Mouse (Mus musculus) neural tube, embryonic 13.5 days (tissue): Measurements from ENCODE around the gene Lyg1. TPM values are rescaled to one million over a fixed set of nuclear protein-coding genes. Genes with fewer than 3 reads are reported as not detected.

Experiments used
- ATAC-seq: fragments of 200-750 bp; cut with Nextera tagmentation; 2 replicates; pipeline ENCODE4 v1.8.0; 2017; ENCODE audit warnings: low read depth, mild to moderate bottlenecking, moderate TSS enrichment, moderate library complexity
- H3K27ac ChIP-seq: fragments of 300-500 bp; sonication (generic); replicated peaks from 2 replicates; pipeline ENCODE4 v1.5.1; 2015; ENCODE audit warnings: moderate library complexity, mild to moderate bottlenecking, inconsistent platforms
- H3K27me3 ChIP-seq: fragments of 300-500 bp; sonication (generic); 2 replicates; pipeline ENCODE4 v1.6.1; 2015; ENCODE audit warnings: mild to moderate bottlenecking, inconsistent platforms
- H3K36me3 ChIP-seq: fragments of 300-500 bp; sonication (generic); 2 replicates; pipeline ENCODE4 v1.6.1; 2015; ENCODE audit warnings: mild to moderate bottlenecking, inconsistent platforms
- H3K4me1 ChIP-seq: fragments of 300-500 bp; sonication (generic); replicated peaks from 2 replicates; pipeline ENCODE4 v1.6.1; 2015; ENCODE audit warnings: inconsistent platforms
- H3K4me2 ChIP-seq: fragments of 300-500 bp; sonication (generic); 2 replicates; pipeline ENCODE4 v1.6.1; 2015; ENCODE audit warnings: inconsistent platforms, mild to moderate bottlenecking, moderate library complexity
- H3K4me3 ChIP-seq: fragments of 300-500 bp; sonication (generic); 2 replicates; pipeline ENCODE4 v1.5.1; 2015; ENCODE audit warnings: mild to moderate bottlenecking, inconsistent platforms
- H3K9ac ChIP-seq: fragments of 300-500 bp; sonication (generic); 2 replicates; pipeline ENCODE4 v1.6.1; 2015; ENCODE audit warnings: moderate library complexity, mild to moderate bottlenecking, inconsistent platforms
- H3K9me3 ChIP-seq: fragments of 300-500 bp; sonication (generic); 2 replicates; pipeline ENCODE4 v1.6.1; 2016; ENCODE audit warnings: inconsistent platforms
- WGBS: fragments of 180-500 bp; shearing (Covaris S2); methylation state at CpG from one replicate; pipeline ENCODE4 v1.1.7; 2015; 5-methylcytosine and 5-hydroxymethylcytosine counted together
- polyA plus RNA-seq: library from polyadenylated mRNA; unstranded; fragments of >200 nt; fragmentation: Nextera tagmentation; extraction: Ambion mirVana; gene quantifications from 2 replicates; pipeline ENCODE4 v1.2.1, GENCODE M21; 2015

Lyg1 gene
- polyA plus RNA-seq: not detected in 2 replicates

DNA sequence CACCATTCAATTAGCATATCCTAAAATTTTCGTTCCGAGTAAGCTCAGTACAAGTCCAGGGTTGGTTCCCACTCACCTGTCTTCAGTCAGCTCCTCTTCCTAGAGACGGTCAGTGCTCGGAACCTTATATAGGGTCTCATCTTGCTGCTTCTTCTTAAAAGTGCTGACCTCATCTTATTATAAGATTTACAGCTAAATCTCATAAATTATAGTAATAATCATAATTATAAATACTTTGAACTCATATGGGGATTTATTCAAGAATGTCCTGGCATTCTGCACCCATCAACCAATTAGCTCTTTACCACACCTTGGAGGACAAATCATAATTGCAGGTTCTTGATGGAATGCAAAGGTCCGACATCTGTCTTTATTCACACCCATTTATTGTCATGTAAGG is at the start of gene Lyg1:
Lyg1 (minus strand) TSS at position 101 of the 400 bp plus-strand sequence.
- Histone ChIP-seq H3K9ac (no peak within 1 kb of the TSS), H3K27ac (no peak within 1 kb of the TSS), H3K36me3 (no peaks in the 10 kb centered on the region), H3K9me3 (no peaks in the 10 kb centered on the region), H3K4me3 (no peak within 1 kb of the TSS), H3K4me1 (0 out of 2 replicates have a peak, but pooled peaks cover 7% of the 10 kb centered on the region), H3K27me3 (no peaks in the 10 kb centered on the region), H3K4me2 (no peak within 1 kb of the TSS)
- no peak for ATAC-seq
- 82% methylated on average over 5 of the region's 5 CpGs for WGBS

DNA sequence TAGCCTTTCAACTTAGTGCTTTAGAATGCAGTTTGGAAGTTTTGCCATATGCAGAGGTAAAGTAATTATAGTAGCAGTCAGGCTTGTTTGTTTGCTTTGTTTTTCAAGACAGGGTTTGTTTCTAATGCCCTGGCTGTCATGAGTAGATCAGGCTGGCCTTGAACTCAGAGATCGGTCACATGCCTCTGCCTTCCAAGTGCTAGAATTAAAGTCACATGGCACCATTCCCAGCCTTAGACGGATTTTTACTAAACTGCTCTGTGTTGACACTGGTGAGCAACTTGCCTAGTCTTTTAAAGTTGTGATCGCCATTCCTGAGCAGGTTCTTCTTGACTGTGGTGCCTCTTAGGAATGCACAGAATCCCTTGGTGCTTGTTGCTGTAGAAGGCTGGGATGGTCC is 49.2 kb upstream of the Lyg1 start:
- Histone ChIP-seq H3K27ac (no peak overlapping the region), H3K27me3 (no peaks in the 10 kb centered on the region), H3K9ac (no peak overlapping the region), H3K4me2 (no peak overlapping the region), H3K9me3 (no peaks in the 10 kb centered on the region), H3K36me3 (no peaks in the 10 kb centered on the region), H3K4me3 (no peak overlapping the region), H3K4me1 (no peaks in the 10 kb centered on the region)
- ATAC-seq: no peak
- 87% methylated on average over 3 of the region's 3 CpGs for WGBS

DNA sequence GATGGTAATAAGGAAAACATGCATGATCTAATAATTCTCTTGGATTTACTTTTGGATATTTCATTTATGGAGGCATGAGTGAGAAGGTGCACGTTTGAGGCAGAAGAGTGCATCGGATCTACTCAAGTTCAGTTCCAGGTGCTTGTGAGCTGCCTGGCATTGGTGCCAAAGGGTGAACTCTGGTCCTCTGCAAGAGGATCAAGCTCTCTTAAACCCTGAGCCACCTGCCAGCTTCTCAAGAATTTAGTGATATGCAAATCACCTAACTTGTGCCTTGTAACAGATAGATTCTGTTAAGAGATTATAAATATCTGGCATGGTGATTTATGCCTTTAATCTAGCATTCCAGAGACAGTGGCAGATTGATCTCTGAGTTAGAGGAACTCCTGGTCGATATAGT is 45.5 kb upstream of the Lyg1 start:
- WGBS: 85% methylated on average over 3 of the region's 3 CpGs
- Histone ChIP-seq H3K36me3 (no peaks in the 10 kb centered on the region), H3K4me2 (no peak overlapping the region), H3K9ac (no peak overlapping the region), H3K9me3 (no peaks in the 10 kb centered on the region), H3K4me3 (no peak overlapping the region), H3K4me1 (peaks cover 17% of the 10 kb centered on the region), H3K27ac (no peak overlapping the region), H3K27me3 (no peaks in the 10 kb centered on the region)
- ATAC-seq: no peak

DNA sequence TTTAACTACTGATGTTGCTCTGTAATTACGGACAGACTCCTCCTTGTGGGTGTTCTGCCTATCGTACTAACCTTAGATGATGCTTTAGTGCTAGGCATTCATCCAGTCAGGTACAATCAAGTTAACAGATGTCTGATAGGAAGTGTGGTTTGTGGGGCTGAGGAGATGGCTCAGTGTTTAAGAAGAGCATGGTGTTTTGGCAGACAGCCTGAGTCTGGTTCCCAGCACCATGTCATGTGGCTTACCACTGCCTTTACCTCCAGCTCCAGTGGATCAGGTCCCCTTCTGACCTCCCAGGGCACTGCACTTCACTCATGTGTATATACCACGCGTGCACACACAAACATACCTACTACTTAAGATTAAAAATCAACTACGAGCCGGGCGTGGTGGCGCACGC is 44.4 kb upstream of the Lyg1 start:
- H3K9me3 ChIP-seq: no peaks in the 10 kb centered on the region
- no peak for ATAC-seq
- no peak overlapping the region for H3K4me3 ChIP-seq
- H3K36me3 ChIP-seq: no peaks in the 10 kb centered on the region
- H3K4me2 ChIP-seq: no peak overlapping the region
- no peaks in the 10 kb centered on the region for H3K27me3 ChIP-seq
- H3K9ac ChIP-seq: no peak overlapping the region
- H3K4me1 ChIP-seq: peaks cover 17% of the 10 kb centered on the region
- 96% methylated on average over 9 of the region's 9 CpGs for WGBS
- H3K27ac ChIP-seq: no peak overlapping the region

DNA sequence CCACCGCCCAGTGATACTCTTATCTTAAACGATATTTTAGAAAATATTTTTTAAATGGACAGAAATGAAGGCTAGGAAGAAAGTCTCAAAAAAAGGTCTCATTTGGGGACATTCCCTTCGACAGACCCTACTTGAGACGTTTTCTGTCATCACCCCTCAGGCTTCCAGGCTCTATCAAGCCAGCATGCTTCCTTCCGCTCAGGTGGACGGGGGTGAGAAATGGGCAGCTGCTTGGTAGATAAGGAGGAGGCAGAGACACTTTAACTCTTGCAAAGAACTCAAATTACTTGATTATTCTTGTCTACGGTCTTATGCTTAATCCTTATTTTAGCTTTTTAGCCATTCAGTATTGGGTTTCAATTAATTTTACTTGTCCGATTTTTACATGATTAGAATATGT is 43.3 kb upstream of the Lyg1 start:
- no peak for ATAC-seq
- H3K27me3 ChIP-seq: no peaks in the 10 kb centered on the region
- no peak overlapping the region for H3K9ac ChIP-seq
- H3K4me3 ChIP-seq: no peak overlapping the region
- no peak overlapping the region for H3K27ac ChIP-seq
- no peak overlapping the region for H3K4me2 ChIP-seq
- WGBS: 95% methylated on average over 8 of the region's 8 CpGs
- H3K36me3 ChIP-seq: no peaks in the 10 kb centered on the region
- H3K9me3 ChIP-seq: no peaks in the 10 kb centered on the region
- H3K4me1 ChIP-seq: peaks cover 23% of the 10 kb centered on the region

DNA sequence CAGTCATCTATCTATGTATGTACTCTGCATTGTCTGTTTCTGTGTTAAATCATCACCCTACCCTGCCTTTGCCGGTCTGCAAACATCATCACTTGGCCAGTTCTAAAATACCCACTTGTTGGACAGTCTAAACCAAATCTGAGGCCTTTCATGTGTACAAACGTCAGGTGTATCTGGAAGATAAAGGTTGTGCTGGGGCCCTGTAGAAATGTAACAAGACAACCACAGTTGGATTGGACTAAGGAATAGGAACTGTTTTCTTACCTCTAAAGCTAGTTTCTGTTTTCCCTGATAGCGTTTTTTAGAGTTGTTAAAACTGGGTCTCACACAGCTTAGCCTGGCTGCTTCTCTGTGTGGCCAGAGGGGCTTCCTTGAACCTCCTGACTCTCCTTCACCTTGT is 42.0 kb upstream of the Lyg1 start:
- Histone ChIP-seq H3K9me3 (no peaks in the 10 kb centered on the region), H3K27ac (no peak overlapping the region), H3K4me3 (0 out of 2 replicates have a peak overlapping the region, but pooled peaks have one; percentile 6), H3K36me3 (peaks cover 11% of the 10 kb centered on the region), H3K4me1 (peaks cover 25% of the 10 kb centered on the region), H3K9ac (peak overlapping the region; percentile 34; the same call in 1 of the 2 replicates), H3K4me2 (peak overlapping the region; percentile 92), H3K27me3 (no peaks in the 10 kb centered on the region)
- ATAC-seq: no peak
- WGBS: 84% methylated on average over 3 of the region's 3 CpGs

DNA sequence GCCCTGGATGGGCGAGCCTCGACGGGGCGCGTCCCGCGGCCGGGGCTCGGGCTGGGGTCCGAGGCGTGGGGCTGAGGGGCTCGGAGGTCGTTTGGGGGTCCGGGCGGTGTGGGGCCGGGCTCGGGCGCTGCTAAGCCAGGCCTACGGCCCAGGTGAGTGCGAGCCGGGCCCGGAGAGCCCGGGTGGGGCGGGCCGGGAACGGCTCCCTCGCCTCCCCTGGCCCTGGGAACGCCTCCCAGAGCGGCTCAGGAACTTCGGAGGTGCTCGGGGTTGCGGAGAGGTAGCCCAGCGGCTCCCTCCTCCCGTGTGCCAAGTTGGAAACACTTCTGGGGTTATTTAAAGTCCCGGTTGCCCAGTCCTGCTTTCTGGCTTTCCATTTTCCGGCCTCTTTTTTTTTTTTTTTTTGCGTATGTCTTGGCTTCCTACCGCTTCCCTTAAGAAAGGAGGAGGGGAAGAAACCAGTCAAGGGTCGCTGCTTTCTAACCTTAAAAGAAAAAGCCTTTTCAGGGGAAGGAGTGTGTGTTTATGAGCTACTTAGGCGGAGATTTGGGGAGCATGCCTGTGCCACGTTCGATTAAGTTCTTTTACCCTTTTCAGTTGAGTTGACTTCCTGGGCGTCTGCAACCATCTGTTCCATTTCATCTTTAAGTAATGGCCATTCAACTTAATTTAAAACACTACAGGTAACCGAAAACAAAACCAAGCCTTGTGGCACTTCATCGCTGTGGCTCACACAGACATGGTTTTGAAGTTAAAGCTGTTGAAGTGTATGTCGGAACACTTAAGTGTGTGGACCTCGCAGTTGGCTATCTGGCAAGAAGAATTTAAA is 41.0 kb upstream of the Lyg1 start:
- Histone ChIP-seq H3K4me2 (peak overlapping the region; percentile 92), H3K9me3 (no peaks in the 10 kb centered on the region), H3K27ac (peak overlapping the region; percentile 95), H3K9ac (peak overlapping the region; percentile 93), H3K36me3 (peaks cover 21% of the 10 kb centered on the region), H3K27me3 (no peaks in the 10 kb centered on the region), H3K4me3 (peak overlapping the region; percentile 96), H3K4me1 (peaks cover 25% of the 10 kb centered on the region)
- WGBS: 4% methylated on average over 47 of the region's 47 CpGs
- peak; percentile 28 for ATAC-seq

DNA sequence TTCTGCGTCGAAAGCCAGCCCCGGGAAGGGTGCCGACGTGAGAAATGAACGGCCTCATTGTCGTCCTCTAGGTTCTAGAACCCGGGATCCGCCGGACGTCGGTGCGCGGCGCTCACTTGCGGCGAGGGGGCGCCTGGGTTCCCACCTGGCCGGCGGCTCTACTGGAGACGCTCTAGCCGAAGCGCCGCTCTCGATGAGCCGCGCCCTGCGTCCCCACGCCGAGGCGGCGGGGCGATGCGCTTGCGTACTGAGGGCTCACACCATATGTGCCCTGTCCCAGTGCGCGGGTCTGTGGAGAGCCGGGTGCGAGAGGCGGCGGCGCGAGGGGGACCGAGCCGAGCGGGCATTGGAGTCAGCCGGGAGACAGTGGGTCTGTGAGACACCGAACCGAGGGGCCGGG is 40.3 kb upstream of the Lyg1 start, which contains the start of the genes Txndc9 and Eif5b:
Txndc9 (minus strand) TSS at position 27 of the 400 bp plus-strand sequence.
Eif5b (plus strand) TSS at position 144 of the 400 bp plus-strand sequence.
- H3K4me1 ChIP-seq: peaks cover 25% of the 10 kb centered on the region
- H3K9me3 ChIP-seq: no peaks in the 10 kb centered on the region
- H3K4me2 ChIP-seq: peak within 1 kb of the TSS; percentile 92
- WGBS: under 1% methylated on average over 50 of the region's 50 CpGs
- H3K27me3 ChIP-seq: no peaks in the 10 kb centered on the region
- H3K27ac ChIP-seq: peak within 1 kb of the TSS; percentile 95
- H3K9ac ChIP-seq: peak within 1 kb of the TSS; percentile 93
- ATAC-seq: peak; percentile 96
- peaks cover 28% of the 10 kb centered on the region for H3K36me3 ChIP-seq
- H3K4me3 ChIP-seq: peak within 1 kb of the TSS; percentile 96

DNA sequence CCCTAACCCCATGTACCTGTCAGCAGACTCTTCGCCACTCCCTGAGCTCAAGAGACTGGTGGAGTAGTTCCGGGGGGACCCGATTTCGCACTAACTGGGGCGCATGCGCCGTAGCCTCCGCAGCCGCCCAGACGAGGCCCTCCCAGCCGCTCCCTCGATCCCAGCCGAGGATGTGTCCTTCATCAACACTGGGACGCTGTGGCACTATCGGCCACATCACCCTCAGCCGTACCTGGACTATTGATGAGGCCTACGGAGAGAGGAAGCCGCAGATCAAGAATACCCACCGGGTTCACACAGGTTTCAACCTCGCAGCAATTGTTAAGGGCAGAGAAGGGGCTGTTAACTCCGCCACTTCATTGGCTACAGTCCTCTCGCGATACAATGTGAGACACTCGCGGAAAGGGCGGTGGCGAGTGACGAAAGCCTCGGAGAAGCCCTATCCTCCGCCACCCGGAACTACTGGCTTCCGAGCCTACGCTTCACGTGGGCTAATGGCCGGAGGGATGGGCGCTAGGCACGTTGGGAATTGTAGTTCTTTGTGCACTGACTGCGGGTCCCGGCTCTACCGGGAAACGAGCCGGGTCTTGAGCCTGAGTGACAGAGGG is 39.4 kb upstream of the Lyg1 start:
- Histone ChIP-seq H3K36me3 (peaks cover 36% of the 10 kb centered on the region), H3K9ac (peak overlapping the region; percentile 93), H3K4me2 (peak overlapping the region; percentile 92), H3K4me3 (peak overlapping the region; percentile 96), H3K27ac (peak overlapping the region; percentile 95), H3K9me3 (no peaks in the 10 kb centered on the region), H3K27me3 (no peaks in the 10 kb centered on the region), H3K4me1 (peaks cover 25% of the 10 kb centered on the region)
- peak; percentile 96 for ATAC-seq
- WGBS: under 1% methylated on average over 42 of the region's 42 CpGs

DNA sequence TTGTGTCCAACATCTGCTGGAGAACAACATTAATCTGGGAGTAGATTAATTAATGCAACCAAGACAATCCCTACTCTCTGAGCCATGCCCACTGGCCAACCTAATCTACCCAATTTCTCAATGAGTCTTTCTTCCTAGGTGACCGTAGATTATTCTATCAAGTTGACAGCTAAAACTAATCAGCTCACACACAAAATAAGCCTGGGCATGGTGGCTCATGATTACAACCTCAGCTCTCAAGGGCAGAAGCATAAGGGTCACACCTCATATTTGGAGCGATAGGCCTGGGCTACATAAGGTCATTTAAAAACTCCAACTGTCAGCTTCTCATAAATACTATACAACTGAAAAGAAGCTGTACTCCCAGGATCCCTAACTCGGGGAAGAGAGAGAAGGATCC is 38.7 kb upstream of the Lyg1 start:
- peak overlapping the region; percentile 82 for H3K9ac ChIP-seq
- peak overlapping the region; percentile 92 for H3K4me2 ChIP-seq
- no peak for ATAC-seq
- H3K9me3 ChIP-seq: no peaks in the 10 kb centered on the region
- H3K4me3 ChIP-seq: peak overlapping the region; percentile 96
- WGBS: 53% methylated on average over 3 of the region's 3 CpGs
- H3K27me3 ChIP-seq: no peaks in the 10 kb centered on the region
- peaks cover 25% of the 10 kb centered on the region for H3K4me1 ChIP-seq
- H3K27ac ChIP-seq: peak overlapping the region; percentile 95
- peaks cover 44% of the 10 kb centered on the region for H3K36me3 ChIP-seq

DNA sequence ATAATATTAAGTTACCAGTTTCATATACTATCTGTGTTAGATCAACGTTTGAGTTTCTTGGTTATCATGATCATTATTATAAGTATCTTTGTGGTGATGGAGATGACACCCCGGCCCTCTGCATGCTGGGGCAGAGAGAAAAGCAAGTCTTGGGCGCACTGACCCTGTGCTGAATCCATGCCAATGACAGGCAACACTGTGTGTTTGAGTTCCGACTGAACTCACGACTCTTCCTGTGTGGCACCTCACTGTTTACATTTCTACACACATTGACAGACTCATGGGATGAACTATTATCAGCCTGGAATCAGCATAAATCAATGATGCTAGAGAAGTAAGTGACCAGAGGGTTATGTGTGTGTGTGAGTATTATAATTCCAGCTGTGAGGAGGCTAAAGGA is 30.3 kb upstream of the Lyg1 start:
- no peak overlapping the region for H3K9ac ChIP-seq
- no peak overlapping the region for H3K27ac ChIP-seq
- no peaks in the 10 kb centered on the region for H3K27me3 ChIP-seq
- no peak for ATAC-seq
- H3K4me1 ChIP-seq: no peaks in the 10 kb centered on the region
- no peak overlapping the region for H3K4me2 ChIP-seq
- WGBS: 93% methylated on average over 5 of the region's 5 CpGs
- no peak overlapping the region for H3K4me3 ChIP-seq
- peaks cover 79% of the 10 kb centered on the region for H3K36me3 ChIP-seq
- no peaks in the 10 kb centered on the region for H3K9me3 ChIP-seq

DNA sequence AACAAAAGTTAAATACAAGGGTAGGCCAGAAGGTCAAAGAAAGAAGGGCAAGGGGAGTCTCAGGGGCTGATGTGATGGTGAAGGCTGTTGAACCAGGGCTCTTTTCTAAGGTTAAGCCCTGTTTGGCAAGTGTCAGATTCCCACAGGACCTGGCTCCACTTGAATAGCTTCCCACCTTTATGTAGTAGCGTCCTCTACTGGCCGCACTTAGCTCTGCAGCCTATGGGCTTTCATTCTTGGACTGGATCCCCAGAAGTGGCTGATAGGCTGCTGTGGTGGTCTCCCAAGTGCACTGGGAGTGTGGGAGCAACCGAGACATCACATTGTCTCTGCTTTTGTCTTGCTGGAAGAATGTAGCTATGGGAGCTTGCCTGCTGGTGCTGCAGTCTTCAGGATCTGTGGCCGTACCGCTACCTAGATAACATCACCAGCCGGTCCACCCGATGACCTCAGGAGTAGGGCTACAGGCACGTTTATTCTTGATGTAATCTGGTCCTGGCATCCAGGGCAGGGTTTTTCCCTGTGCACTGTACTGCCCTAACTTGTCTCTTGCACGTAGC is 28.3 kb upstream of the Lyg1 start:
- WGBS: 84% methylated on average over 9 of the region's 9 CpGs

More for the DNA sequence above, 28.3 kb upstream of the Lyg1 start:
- no peaks in the 10 kb centered on the region for H3K4me1 ChIP-seq
- H3K4me2 ChIP-seq: no peak overlapping the region
- H3K36me3 ChIP-seq: peaks cover 60% of the 10 kb centered on the region
- H3K27ac ChIP-seq: no peak overlapping the region
- no peak for ATAC-seq
- H3K9me3 ChIP-seq: no peaks in the 10 kb centered on the region
- no peak overlapping the region for H3K4me3 ChIP-seq
- no peaks in the 10 kb centered on the region for H3K27me3 ChIP-seq
- no peak overlapping the region for H3K9ac ChIP-seq
